Mouse (Mus musculus) A20 (cell line): ENCODE data around the gene Dennd1a.

Experiments used
- DNase-seq: peaks from one replicate; pipeline ENCODE4 v3.0.0-alpha.2; 2011; ENCODE audit warnings: low read depth, low spot score

The Dennd1a gene

DNA sequence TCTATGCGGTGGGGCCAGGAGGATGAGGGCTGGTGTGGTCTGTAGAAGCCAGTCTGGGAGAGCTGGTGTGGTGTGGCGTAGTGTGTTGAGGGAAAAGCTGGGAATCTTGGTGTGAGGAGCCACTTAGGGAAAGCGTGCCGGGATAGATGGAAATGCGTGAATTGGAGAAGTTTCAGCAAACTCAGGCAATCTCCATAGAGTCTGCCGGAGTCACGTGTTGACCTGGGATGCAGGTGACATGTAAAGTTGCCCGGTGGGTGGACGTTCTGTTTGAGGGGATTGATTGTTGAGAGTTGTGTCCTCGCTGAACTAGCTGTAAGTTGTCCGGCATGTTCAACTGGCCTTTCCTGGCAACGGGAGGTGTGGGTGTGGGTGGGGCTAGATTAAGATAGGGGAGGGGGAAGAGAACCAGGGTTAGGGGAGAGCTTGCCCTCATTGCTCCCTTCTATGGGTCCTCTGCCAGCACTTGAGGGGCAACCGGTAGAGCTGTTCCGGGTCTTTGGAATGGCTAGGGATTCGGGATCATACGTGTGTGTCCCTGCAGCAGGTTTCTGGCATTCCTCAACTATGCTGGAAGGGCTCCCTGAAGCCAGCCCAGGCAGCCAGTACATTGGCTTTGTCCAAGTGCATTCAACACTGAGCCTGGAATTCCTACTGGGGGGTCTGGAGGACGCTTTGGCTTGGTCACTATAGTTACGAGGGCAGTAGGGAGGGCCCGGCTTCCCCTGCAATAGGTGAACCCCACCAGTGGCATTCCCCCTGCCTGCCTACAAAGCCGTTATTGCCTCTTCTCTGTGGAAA is 510.4 kb downstream of the Dennd1a start:
- no peak for DNase-seq

DNA sequence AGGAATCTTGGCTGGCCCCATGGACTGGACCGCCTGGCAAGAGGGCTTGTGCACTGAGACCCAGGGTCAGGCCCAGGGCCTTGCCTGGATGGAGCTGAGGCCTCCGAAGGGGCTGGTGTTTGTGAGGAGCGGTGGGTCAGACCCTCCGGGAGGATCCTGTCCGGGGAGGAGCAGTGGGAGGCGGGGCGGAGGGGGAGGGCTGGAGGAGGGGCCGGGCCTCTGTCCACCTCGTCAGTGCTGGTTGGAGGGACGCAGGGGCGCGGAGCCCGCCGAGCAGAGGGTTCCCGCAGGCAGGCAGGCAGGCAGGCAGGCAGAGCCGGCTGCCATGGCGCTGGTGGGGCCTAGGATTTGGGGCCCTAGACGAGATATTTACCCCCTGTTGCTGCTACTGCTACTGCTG is 511.2 kb downstream of the Dennd1a start, which contains the start of gene Crb2:
Gene Crb2 (plus strand): TSS at position 234 of the 400 bp plus-strand sequence.
- no peak for DNase-seq

DNA sequence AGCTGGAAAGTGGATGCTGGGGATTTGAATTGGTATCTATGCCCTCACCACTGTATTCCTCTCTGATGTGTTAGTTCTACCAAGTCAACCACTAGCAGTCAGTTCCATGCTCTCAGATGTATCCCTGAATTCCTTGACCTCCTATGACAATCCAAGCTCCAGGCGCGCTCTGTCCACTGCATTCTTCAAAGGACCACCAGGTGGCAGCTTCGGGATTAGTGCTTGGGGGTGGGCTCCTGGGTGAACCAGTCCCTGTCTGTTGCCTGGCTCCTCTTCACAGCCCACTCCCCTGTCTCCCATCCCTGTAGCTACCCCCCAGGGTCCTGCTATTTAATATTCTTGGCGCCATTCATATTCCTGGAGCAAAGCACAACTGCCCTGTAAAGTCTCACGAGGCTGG is 512.6 kb downstream of the Dennd1a start:
- DNase-seq: no peak

DNA sequence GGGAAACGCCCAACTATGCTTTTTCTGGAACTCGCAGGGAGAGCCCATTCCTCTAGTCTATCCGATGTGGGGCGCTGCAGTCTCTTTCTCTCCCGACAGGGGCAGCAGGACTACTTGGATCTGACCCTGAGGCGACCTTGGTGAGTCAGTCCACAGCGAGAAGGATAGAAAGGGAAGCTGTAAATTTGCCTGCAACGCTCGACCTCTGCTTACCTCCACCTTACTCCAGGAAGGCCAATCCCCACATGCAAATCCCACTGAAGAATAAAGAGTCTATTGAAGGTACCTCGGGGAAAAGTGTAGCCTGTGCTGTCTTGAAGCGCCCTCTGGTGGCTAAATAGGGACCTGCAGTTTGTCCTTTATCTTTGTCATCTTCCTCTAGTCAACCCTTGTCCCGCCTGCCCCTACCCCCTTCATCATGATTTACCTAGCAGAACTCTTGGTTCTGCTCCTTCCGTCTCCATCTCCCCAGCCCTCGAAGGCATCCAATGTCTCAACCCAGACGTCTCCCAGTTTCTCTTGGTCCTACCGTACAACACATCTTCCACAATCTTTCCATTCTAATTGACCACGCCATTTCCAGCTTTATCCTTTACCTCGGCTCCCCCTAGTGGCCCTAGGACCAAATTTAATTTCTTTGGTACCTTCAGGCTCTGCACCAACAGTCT is 515.4 kb downstream of the Dennd1a start:
- peak; percentile 94 for DNase-seq

DNA sequence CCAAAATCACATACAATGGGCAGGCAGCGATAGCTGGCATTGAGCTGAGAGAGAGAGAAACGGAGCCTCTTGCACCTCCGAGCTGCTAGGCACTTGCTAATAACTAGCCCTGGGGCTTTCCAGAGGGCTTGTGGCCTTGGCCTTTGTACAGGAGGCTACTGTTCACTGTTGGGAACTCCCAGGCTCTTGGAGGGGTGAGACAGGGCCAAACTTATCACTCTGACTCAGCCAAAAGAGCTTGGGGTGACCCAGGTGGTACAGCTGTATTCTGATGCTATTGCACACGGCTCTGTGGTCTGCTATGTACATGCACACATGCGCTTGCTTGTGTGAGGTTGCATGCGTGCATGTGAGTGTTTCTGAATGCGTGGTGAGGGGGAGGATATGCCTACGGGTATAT is 517.4 kb downstream of the Dennd1a start:
- DNase-seq: peak; percentile 83

DNA sequence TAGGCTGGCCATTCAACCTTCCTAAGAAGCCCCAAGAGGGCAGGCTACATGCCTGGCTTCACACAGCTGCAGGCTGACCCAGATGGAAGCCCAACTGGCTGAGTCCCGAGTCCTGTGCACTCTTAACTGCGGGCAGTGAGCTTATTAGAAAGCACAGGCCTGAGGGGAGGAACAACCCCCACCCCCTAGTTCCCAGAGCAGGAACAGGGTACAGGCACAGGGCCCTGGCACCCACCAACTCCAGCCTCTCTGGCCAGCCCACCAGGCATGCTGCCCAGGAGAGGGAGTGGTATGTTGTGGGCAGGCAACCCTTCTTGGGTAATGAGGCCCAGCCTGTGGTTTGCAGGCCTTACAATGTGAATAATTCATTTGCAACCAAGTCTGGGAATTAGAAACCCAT is 518.3 kb downstream of the Dennd1a start:
- DNase-seq: peak; percentile 74

DNA sequence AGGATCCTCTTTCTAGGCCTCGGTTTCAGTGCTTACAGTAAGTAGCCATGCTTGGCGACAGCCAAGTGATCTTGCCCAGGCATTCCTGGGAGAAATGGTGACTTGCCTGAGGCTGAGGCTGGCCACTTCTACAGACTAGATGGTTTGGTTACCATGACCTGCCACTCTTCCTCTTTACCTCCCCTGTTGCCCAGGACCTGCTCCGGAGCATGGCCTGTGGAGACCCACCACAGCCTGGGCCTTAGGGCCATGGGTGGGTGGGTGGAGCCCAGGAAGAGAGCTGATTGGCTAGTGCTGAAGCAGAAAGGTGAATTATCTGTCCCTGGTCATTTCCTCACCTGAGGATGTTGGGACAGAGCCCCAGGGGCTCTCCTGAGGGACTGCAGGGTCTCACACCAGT is 519.5 kb downstream of the Dennd1a start:
- no peak for DNase-seq

DNA sequence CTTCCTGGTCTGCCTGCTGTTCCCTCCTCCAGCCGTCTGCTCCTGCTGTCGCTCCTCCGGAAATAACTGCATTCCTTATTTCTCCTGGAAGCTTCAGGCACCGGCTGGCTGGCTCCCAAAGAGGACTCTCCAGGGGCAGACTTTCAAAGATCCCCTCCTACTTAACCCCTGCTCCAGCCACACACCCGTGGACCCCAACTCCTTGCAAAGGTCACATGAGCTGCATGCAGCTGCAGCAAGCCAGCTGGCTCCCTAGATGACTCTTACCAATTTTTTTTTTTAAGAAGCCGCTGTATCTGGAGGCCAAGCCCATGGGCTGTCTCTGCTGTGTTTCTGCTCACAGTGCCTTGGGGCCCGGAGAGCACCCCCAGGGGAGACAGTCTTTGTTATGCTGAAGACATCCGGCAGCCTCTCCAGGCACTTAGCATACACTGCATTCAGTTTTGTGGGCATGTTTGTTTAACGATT is 520.1 kb downstream of the Dennd1a start:
- DNase-seq: peak; percentile 80

DNA sequence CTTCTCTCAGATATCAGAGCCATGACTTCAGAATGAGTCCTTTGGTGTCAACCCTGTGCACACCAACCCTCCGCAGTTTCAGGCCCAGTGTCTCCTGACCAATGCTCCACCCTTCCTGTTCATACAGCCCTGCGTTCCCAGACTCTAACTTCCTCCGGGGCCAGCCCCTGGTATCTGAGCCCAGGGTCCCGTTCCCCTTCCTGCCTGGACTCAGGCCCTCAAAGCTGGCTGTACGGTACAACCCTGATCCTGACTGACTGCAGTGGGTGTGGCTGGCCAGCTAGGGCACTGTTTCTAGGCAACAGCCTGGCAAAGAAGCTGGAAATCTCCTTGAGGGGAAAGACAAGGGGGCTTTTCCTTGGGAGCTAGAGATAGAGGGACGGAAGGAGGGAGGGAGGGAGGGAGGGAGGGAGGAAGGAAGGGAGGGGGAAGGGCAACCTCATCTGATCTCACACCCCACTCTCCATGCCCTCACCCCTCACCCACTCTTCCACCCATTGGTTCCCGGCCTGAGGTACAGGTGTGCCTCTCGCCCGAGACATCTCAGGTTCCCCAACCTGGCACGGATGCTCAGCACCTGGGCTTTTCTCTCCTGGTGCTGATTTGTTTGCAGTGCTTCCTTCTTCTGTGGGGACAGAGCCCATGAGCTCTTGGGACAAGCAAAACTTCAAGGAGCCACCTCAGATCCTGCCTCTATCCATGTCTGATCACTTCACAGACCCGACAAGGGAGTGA is 521.0 kb downstream of the Dennd1a start:
- DNase-seq: peak; percentile 63

DNA sequence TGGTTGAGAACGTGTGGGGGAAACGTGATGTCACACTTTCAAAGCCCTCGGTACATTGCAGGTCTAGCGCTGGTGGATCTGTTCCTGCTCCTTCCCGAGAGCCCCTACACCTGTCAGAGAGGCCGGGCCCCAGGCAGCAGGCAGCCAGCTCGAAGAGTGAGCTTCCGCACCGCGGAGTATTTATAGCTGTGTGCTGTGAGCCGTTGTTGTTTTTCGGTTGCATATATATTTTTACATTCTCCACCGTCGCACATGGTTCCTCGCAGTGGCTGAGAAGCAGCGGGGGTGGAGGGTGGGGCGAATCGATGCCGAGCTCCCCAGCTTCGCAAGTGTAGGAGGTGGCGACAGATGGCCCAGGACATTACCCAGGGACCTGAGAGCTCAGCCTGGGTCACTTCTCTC is 522.1 kb downstream of the Dennd1a start:
- peak; percentile 93 for DNase-seq

DNA sequence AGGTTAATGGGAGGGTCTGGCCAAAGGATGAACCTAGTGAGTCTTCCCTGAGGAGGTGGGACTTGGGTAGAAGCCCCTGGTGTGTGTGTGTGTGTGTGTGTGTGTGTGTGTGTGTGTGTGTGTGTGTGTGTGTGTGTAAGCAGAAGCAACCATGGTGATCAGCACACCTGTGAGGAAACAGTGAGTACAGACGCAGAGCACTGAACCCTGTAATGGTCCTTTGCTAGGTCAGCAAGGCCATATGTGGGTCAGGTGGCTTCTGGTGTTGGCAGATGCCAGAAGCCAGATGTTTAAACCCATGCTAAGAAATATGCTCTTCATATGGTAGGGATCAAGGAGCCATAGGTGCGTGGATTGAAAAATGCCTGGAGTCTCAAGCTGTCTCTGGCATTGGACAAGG is 522.7 kb downstream of the Dennd1a start:
- no peak for DNase-seq

DNA sequence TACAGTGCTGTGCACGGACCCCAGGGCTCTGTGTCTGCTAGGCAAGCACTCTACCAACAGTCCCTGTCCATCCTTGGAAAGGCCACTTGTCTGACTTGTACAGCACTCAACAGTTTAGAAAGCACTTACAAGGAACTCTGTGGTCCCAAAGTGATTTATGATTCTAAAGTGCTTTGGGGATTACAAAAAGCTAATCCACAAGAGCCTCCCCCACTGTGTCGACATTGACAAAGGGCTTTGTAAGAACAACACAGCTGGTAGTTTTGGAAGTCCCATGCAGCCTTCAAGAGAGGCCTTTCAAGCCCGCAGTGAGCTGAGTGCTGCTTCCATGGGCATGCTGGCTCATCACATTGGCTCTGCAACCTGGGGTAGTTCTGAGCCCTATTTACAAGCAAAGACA is 523.6 kb downstream of the Dennd1a start:
- DNase-seq: no peak

DNA sequence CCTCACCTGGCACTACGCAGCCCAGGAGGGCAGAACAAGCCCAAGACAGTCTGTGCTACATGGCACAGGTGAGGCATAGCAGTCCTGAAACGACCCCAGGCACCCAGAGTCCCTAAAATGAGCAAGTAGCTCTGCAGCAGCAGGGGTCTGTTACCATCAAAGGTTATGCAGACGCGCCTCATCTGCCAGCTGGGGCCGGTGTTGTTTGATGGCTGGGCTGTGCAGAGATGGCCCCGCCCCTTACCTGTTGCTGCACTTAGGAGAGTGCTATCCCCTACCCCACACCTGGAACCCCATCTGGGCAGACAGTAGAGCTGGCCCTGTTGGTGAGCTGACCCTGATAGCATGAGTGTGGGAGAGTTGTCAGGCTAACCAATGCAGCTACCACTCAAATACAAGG is 526.6 kb downstream of the Dennd1a start:
- no peak for DNase-seq

DNA sequence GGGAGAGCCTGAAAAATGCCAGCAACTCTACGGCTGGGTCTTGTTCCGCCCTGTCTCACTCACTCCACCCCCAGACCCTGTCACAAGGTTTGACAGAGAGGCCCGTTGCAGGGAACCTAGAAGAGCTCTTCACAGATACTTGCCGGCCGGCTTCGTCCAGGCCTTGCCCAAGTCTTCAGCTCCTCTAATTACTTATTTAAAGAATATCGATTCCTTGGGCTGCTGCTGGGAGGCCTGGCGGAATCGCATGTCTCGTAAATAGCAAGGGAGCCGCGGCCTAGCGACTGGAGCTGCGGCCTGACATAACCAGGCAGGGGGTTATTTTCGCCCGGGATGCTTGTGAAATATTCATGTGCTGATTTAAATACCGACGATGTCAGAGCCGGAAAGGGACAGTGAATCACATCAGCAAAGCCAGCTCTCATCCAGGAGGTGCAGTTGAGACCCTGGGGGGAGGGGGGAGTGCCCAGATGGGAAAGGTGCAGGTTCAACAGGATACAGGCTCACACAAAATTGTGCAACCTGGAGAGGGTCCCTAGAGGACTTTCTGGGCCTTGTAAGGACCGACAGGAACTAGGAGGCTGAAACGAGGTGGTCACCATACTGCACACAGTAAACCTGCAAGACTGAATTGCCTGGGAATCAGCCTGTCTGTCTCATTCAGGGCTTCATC is 528.7 kb downstream of the Dennd1a start:
- no peak for DNase-seq

DNA sequence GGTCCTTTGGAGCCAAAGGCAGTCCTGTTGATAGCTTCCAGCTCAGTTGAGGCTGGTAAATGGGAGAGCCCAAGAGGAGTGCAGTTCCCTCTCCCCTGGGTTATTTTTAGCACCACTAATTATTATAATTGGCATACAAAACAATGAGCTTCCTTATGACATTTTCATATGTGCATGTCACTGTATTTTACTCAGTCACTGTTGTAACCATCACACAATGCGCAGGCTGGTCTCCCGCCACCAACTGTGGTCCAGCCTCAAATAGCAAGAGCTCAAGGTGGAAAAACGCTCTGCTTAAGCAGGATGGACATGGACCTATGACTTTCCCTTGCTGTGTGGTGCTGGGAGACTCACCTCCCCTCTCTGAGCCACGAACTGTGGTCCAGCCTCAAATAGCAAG is 529.4 kb downstream of the Dennd1a start:
- no peak for DNase-seq

DNA sequence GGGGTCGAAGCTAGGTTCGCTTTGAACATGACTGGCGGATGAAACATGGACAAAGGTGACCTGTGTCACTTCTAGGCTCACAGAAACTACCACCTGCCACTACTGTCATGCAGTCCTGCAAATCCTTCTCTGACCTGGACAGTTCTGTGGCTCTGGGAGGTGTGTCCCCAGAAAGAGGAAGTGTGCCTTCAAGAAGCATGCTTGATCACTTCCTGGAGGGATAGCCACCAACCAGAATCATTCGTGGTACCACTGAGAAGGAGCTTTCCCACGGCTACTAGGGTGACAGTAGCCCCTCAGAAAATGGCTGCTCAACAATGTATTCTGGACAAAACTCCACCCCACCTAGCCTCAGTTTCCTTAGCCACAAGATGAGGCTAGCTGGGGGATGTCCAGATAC is 530.2 kb downstream of the Dennd1a start:
- peak; percentile 83 for DNase-seq

DNA sequence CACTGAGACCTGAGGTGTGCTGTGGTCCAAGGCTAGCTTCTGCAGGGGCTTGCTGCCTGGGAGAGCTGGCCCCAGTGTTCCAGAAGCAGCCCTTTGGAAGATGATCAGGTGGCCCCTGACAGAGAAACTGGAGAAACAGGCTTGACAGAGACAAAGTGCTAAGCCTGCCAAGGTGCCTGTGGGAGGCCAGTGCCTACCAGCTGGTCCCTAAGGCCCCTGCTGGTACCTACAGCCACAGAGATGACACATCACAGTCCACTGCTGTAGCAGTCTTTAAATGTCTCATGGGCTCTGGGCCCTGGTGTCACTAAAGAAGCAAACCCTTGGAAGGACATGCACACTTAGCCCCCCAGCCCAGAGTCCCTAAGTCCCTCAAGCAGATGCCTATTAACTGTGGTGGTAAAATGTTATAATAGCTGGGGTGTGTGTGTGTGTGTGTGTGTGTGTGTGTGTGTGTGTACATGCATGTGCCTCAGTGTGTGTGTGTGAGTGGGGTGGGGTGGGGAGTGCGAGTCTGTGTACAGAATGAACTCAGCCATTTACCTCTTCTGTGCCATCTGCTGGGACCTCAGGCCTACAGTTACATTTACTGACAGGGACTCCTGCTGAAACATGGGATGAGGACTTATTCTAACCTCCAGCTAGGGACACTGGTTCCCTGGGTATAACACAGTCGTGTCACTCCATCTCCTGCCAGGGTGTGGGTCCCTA is 530.8 kb downstream of the Dennd1a start:
- DNase-seq: no peak

DNA sequence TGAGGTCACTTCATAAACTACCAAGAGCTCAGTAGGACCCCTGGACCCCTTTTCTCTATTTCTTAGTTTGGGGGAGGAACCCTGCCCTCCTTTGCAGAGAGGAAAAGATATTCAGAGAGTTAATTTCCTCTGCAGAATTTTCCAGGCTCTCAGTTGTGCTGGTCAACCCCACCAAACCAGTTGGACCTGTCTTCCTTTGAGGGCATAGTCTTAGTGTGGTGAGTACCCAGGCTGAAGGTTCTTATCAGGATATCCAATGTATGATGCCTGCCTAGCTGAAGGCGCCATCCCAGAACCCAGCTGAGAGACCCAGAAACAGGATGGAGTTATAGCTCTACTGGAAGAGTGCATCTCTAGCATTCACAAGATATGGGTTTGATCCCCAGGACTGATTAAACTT is 536.1 kb downstream of the Dennd1a start:
- DNase-seq: no peak

DNA sequence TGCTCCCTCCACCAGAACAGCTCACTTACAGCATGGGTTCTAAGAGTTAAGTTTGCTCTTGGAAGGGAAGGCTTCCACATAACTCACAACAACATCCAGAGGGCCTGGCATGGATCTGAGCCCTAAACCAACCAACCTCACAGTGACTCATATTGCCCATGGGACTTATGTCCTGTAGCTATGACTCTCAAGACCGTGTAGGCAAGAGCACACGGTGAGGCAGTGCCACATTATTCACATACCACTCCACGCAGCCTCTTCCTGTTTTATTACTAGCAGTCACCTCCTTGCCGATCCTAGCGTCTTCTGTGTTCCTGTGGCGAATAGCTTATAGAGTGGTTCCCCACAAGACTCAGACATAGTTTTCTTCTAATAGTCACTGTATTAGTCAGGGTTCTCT is 537.9 kb downstream of the Dennd1a start:
- DNase-seq: no peak
